Mouse (Mus musculus): ENCODE data around the gene Ptpn14.

Ptpn14 gene

GRCm38 (mm10) chr1:189718600-189718999, 9.5 kb upstream of the Ptpn14 start:
- DNase-seq (ENCODE audit: low spot score), result no peak

GRCm38 (mm10) chr1:189726121-189726520, 1.9 kb upstream of the Ptpn14 start:
- DNase-seq (ENCODE audit: low spot score), result no peak

- peak; percentile 44 for DNase-seq (ENCODE audit: low spot score)
These were observed 653 bp upstream of the Ptpn14 start for GRCm38 (mm10) chr1:189727346-189727883.

GRCm38 (mm10) chr1:189728784-189729115, 682 bp downstream of the Ptpn14 start:
- no peak for DNase-seq (ENCODE audit: low spot score)

- no peak for DNase-seq (ENCODE audit: low spot score)
These were observed 1.2 kb downstream of the Ptpn14 start for GRCm38 (mm10) chr1:189729141-189729815.

GRCm38 (mm10) chr1:189731697-189732096, 3.6 kb downstream of the Ptpn14 start:
- no peak for DNase-seq (ENCODE audit: low spot score)

GRCm38 (mm10) chr1:189732156-189732555, 4.1 kb downstream of the Ptpn14 start:
- no peak for DNase-seq (ENCODE audit: low spot score)

GRCm38 (mm10) chr1:189740075-189740474, 12.0 kb downstream of the Ptpn14 start:
- no peak for DNase-seq (ENCODE audit: low spot score)

GRCm38 (mm10) chr1:189742041-189742440, 14.0 kb downstream of the Ptpn14 start:
- DNase-seq (ENCODE audit: low spot score), result no peak

GRCm38 (mm10) chr1:189743136-189743535, 15.1 kb downstream of the Ptpn14 start:
- no peak for DNase-seq (ENCODE audit: low spot score)

GRCm38 (mm10) chr1:189744914-189745710, 17.0 kb downstream of the Ptpn14 start:
- no peak for DNase-seq (ENCODE audit: low spot score)

GRCm38 (mm10) chr1:189746520-189746919, 18.5 kb downstream of the Ptpn14 start:
- DNase-seq (ENCODE audit: low spot score), result no peak

GRCm38 (mm10) chr1:189749789-189750188, 21.7 kb downstream of the Ptpn14 start:
- DNase-seq (ENCODE audit: low spot score), result no peak

GRCm38 (mm10) chr1:189750233-189750632, 22.2 kb downstream of the Ptpn14 start:
- no peak for DNase-seq (ENCODE audit: low spot score)

GRCm38 (mm10) chr1:189752245-189752644, 24.2 kb downstream of the Ptpn14 start:
- DNase-seq (ENCODE audit: low spot score), result no peak

GRCm38 (mm10) chr1:189755072-189755471, 27.0 kb downstream of the Ptpn14 start:
- DNase-seq (ENCODE audit: low spot score), result no peak

GRCm38 (mm10) chr1:189756306-189757053, 28.4 kb downstream of the Ptpn14 start:
- peak; percentile 36 for DNase-seq (ENCODE audit: low spot score)

GRCm38 (mm10) chr1:189757054-189757408, 29.0 kb downstream of the Ptpn14 start:
- DNase-seq (ENCODE audit: low spot score), result no peak

GRCm38 (mm10) chr1:189761581-189762021, 33.5 kb downstream of the Ptpn14 start:
- DNase-seq (ENCODE audit: low spot score), result no peak

GRCm38 (mm10) chr1:189764258-189764657, 36.2 kb downstream of the Ptpn14 start:
- DNase-seq (ENCODE audit: low spot score), result no peak

- no peak for DNase-seq (ENCODE audit: low spot score)
These were observed 39.1 kb downstream of the Ptpn14 start for GRCm38 (mm10) chr1:189767164-189767563.

GRCm38 (mm10) chr1:189767910-189768309, 39.8 kb downstream of the Ptpn14 start:
- no peak for DNase-seq (ENCODE audit: low spot score)

GRCm38 (mm10) chr1:189770516-189770915, 42.4 kb downstream of the Ptpn14 start:
- DNase-seq (ENCODE audit: low spot score), result no peak
